Mouse (Mus musculus) C2C12 (cell line): ENCODE data around the gene Wdr35.

Experiments used
- CTCF ChIP-seq: IDR thresholded peaks from one replicate; pipeline ENCODE4 v1.5.1; 2011; ENCODE audit not compliant: control insufficient read depth, insufficient read depth, insufficient read length
- MAX ChIP-seq: IDR thresholded peaks from one replicate; pipeline ENCODE4 v1.6.1; 2011; ENCODE audit warnings: mild to moderate bottlenecking, control low read depth
- MYOD1 ChIP-seq: IDR thresholded peaks from one replicate; pipeline ENCODE4 v1.6.1; 2011; ENCODE audit warnings: low read depth; ENCODE audit not compliant: control insufficient read depth, insufficient read length
- MYOG ChIP-seq: IDR thresholded peaks from one replicate; pipeline ENCODE4 v1.6.1; 2011; ENCODE audit not compliant: control insufficient read depth, insufficient read length; ENCODE audit errors: extremely low read depth
- USF1 ChIP-seq: IDR thresholded peaks from one replicate; pipeline ENCODE4 v1.6.1; 2011; ENCODE audit warnings: low read depth, mild to moderate bottlenecking, control low read depth, moderate library complexity

GRCm38 (mm10) chr12:9016376-9016775 is 42.7 kb downstream of the Wdr35 start:
- TF ChIP-seq MAX (no peak), CTCF (no peak), MYOD1 (no peak), USF1 (no peak), MYOG (no peak)
